Mouse (Mus musculus): ENCODE measurements at regions not wholly inside any gene's neighbourhood (a gene's known extent, or its start where the extent isn't known, plus 50 kb on each side); places are given as distances from the start of the nearest gene placed in this dataset.

DNA sequence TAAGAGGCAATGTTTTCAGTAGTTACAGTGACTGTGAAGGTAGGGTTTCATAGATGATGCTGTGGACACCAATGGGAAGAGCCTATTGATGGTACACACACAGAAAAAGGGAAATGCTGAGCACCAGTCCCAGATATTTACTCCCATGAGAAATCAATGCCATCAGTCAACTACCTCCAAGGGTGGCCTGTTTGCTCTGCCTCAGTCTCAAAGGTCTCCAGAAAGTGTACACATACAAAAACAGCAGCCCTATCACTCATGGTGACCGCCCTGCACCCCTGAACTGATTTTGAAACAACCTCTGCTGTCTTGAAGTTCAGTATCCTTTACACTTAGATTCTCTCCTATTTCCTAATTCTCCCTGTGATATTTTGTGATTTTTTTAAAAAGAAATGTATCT is 187.2 kb downstream of the Lurap1l start:
- no peak for TF ChIP-seq POLR2A (IDR thresholded peaks at IDR 0.05; ENCODE audit: borderline replicate concordance, insufficient read depth, low read length)
- no peak for TF ChIP-seq CTCF (IDR thresholded peaks at IDR 0.05; ENCODE audit: borderline replicate concordance, insufficient read depth, low read depth, low read length)

Measured in cerebellum, adult 2 months (tissue).